Mouse (Mus musculus) small intestine, adult 2 months (tissue): ENCODE measurements around the gene Cyp2c23.

Experiments
- CTCF ChIP-seq: fragments of 200-500 bp; IDR thresholded peaks from 2 replicates; pipeline ENCODE4 v1.5.1; 2012; ENCODE audit warnings: low read depth, mild to moderate bottlenecking, control low read depth, inconsistent platforms, low read length, moderate library complexity, mixed read lengths; ENCODE audit not compliant: insufficient replicate concordance, insufficient read length; ENCODE audit errors: extremely low read depth
- POLR2A ChIP-seq: fragments of 200-500 bp; IDR thresholded peaks from 2 replicates; pipeline ENCODE4 v1.6.1; 2012; ENCODE audit warnings: low read depth, mild to moderate bottlenecking, control low read depth, inconsistent platforms, low read length, moderate library complexity

GRCm38 (mm10) chr19:44024921-44025585, 4.0 kb downstream of the Cyp2c23 start:
- TF ChIP-seq CTCF (no peak), POLR2A (no peak)
